Comparison of ENCODE assay signal across 13 mouse cellular contexts in genomic region chr11:115409556-115409955, GRCm38 (mm10). TPM values are rescaled to one million over a fixed set of nuclear protein-coding genes. Genes with fewer than 3 reads are reported as not detected.
DNase-seq lines count a peak whose midpoint lies in the region; ATAC-seq and TF ChIP-seq lines count a peak whose summit lies in the region.
"Had no signal": no experiment of that assay in that cellular context is flagged by ENCODE, and none has a peak within 500 bp of the region (broad histone marks: within the 10 kb centered on the region; RNA-seq: fewer than 3 reads in every experiment).

No protein-coding gene starts in this region.

- DNase-seq in ES-E14 (ENCODE audit: low read depth, low spot score) = no peak
- DNase-seq in brain, adult 2 months (ENCODE audit: low read depth, low spot score) = peak; percentile 63
- no peak for DNase-seq in urinary bladder, adult 2 months (ENCODE audit: low spot score)
- no peak for DNase-seq in T-cell, adult 2 months (ENCODE audit: low spot score)
- no peak for DNase-seq in frontal cortex, postnatal 36 days (ENCODE audit: low spot score in 2 of 2)
- DNase-seq: adrenal gland, adult 2 months; lung, embryonic 14.5 days had no signal

- peak overlapping the region in 1 of 2 experiments; percentile 39; a peak in 1 of 4 replicates for H3K4me3 ChIP-seq in ES-E14 (ENCODE audit: insufficient read depth in 1 of 2, low read depth in 1 of 2, low read length in 2 of 2, poor library complexity in 1 of 2, severe bottlenecking in 1 of 2)
- H3K4me3 ChIP-seq in forebrain, embryonic 15.5 days = no peak overlapping the region
- no peak overlapping the region for H3K4me3 ChIP-seq in midbrain, embryonic 13.5 days (replicated peaks)

- H3K9ac ChIP-seq in ES-E14 (ENCODE audit: insufficient read depth, low read depth, low read length, poor library complexity, severe bottlenecking) = peak overlapping the region; percentile 50; the same call in 1 of the 2 replicates
- peak overlapping the region; percentile 15; the same call in 1 of the 2 replicates for H3K9ac ChIP-seq in forebrain, embryonic 15.5 days (replicated peaks)
- peak overlapping the region; percentile 51; the same call in 1 of the 2 replicates for H3K9ac ChIP-seq in midbrain, embryonic 13.5 days (replicated peaks)
- H3K9ac ChIP-seq: lung, embryonic 14.5 days had no signal

- in situ Hi-C loops in ES-E14 (cut with MboI; ENCODE audit: low sequenced_read_pairs in 2 of 2, unreplicated experiment in 2 of 2) = no loop called here

- no peak for ATAC-seq in forebrain, embryonic 15.5 days (replicated peaks)
- ATAC-seq in midbrain, embryonic 13.5 days = peak; percentile 41
- ATAC-seq: intestine, embryonic 16.5 days had no signal

- 6% methylated on average over 7 of the region's 7 CpGs for WGBS in forebrain, embryonic 15.5 days
- WGBS in midbrain, embryonic 13.5 days = 8% methylated on average over 7 of the region's 7 CpGs

- peak overlapping the region; percentile 5; the same call in 1 of the 2 replicates for H3K4me2 ChIP-seq in forebrain, embryonic 15.5 days (replicated peaks)
- H3K4me2 ChIP-seq in midbrain, embryonic 13.5 days (replicated peaks) = peak overlapping the region; percentile 34; the same call in 1 of the 2 replicates
- H3K4me2 ChIP-seq: lung, embryonic 14.5 days had no signal

- H3K36me3 ChIP-seq in ES-E14 (ENCODE audit: control insufficient read depth, insufficient read depth, low read length, poor library complexity, severe bottlenecking) = peaks cover 5% of the 10 kb centered on the region; the same call in 1 of the 2 replicates
- peaks cover 21% of the 10 kb centered on the region for H3K36me3 ChIP-seq in forebrain, embryonic 15.5 days
- H3K36me3 ChIP-seq in midbrain, embryonic 13.5 days = peaks cover 36% of the 10 kb centered on the region

- no peaks in the 10 kb centered on the region for H3K9me3 ChIP-seq in ES-E14 (ENCODE audit: control insufficient read depth, insufficient read depth, low read depth, low read length)
- no peaks in the 10 kb centered on the region for H3K9me3 ChIP-seq in forebrain, embryonic 15.5 days
- no peaks in the 10 kb centered on the region for H3K9me3 ChIP-seq in midbrain, embryonic 13.5 days

- H3K27me3 ChIP-seq in forebrain, embryonic 15.5 days = no peaks in the 10 kb centered on the region
- H3K27me3 ChIP-seq in midbrain, embryonic 13.5 days = no peaks in the 10 kb centered on the region

- H3K27ac ChIP-seq in ES-E14 (ENCODE audit: insufficient read depth, low read depth, low read length, poor library complexity, severe bottlenecking) = peak overlapping the region; percentile 17; the same call in 1 of the 2 replicates
- peak overlapping the region; percentile 65 for H3K27ac ChIP-seq in forebrain, embryonic 15.5 days (replicated peaks)
- H3K27ac ChIP-seq in midbrain, embryonic 13.5 days = peak overlapping the region; percentile 91

- peaks cover 2 to 33% of the 10 kb centered on the region in 2 experiments; a peak in 2 of 4 replicates for H3K4me1 ChIP-seq in ES-E14 (ENCODE audit: control insufficient read depth in 2 of 2, insufficient read depth in 2 of 2, low read length in 2 of 2, poor library complexity in 1 of 2)
- H3K4me1 ChIP-seq in forebrain, embryonic 15.5 days = peaks cover 54% of the 10 kb centered on the region
- H3K4me1 ChIP-seq in midbrain, embryonic 13.5 days (replicated peaks) = peaks cover 81% of the 10 kb centered on the region

TF ChIP-seq in ES-E14, 5 proteins besides CTCF, POLR2A, EP300 and RAD21:
- TF ChIP-seq HCFC1 (IDR thresholded peaks at IDR 0.05; ENCODE audit: borderline replicate concordance, insufficient read depth, low read length) (no peak), CHD2 (IDR thresholded peaks at IDR 0.05; ENCODE audit: low read depth, low read length) (no peak), ZC3H11A (IDR thresholded peaks at IDR 0.05; ENCODE audit: borderline replicate concordance, low read depth, low read length) (no peak), ZNF384 (IDR thresholded peaks at IDR 0.05; ENCODE audit: low read depth, low read length) (no peak), MAFK (IDR thresholded peaks at IDR 0.05; ENCODE audit: insufficient read depth, low read depth, low read length) (no peak)

RNA-seq across cellular contexts. Expression of gene Mrpl58, which starts 6.0 kb away (rescaled TPM):
- total RNA-seq in ES-E14 (2012; rRNA removed) = 79.5 and 89.3 TPM in 2 replicates
- 178 and 192 TPM in 2 replicates for polyA plus RNA-seq in forebrain, embryonic 15.5 days (2015; fragmentation: Nextera tagmentation; extraction: Ambion mirVana)
- polyA plus RNA-seq in midbrain, embryonic 13.5 days (2015; fragmentation: Nextera tagmentation; extraction: Ambion mirVana) = 226 and 244 TPM in 2 replicates
- polyA plus RNA-seq in urinary bladder, adult 2 months (2012; rRNA removed) = 89.3 and 89.6 TPM in 2 replicates

RNA-seq across cellular contexts. Expression of gene Atp5h, which starts 10.2 kb away (rescaled TPM):
- total RNA-seq in ES-E14 (2012; rRNA removed) = 275 and 342 TPM in 2 replicates
- polyA plus RNA-seq in forebrain, embryonic 15.5 days (2015; fragmentation: Nextera tagmentation; extraction: Ambion mirVana) = 722 and 770 TPM in 2 replicates
- polyA plus RNA-seq in midbrain, embryonic 13.5 days (2015; fragmentation: Nextera tagmentation; extraction: Ambion mirVana) = 948 and 970 TPM in 2 replicates
- polyA plus RNA-seq in urinary bladder, adult 2 months (2012; rRNA removed) = 561 and 600 TPM in 2 replicates

RNA-seq across cellular contexts. Expression of gene Kctd2, which starts 10.4 kb away (rescaled TPM):
- total RNA-seq in ES-E14 (2012; rRNA removed) = 14.0 and 19.5 TPM in 2 replicates
- 23.6 and 26.3 TPM in 2 replicates for polyA plus RNA-seq in forebrain, embryonic 15.5 days (2015; fragmentation: Nextera tagmentation; extraction: Ambion mirVana)
- polyA plus RNA-seq in midbrain, embryonic 13.5 days (2015; fragmentation: Nextera tagmentation; extraction: Ambion mirVana) = 14.6 and 25.3 TPM in 2 replicates
- 35.6 TPM in 2 replicates for polyA plus RNA-seq in urinary bladder, adult 2 months (2012; rRNA removed)

RNA-seq across cellular contexts. Expression of gene Cdr2l, which starts 27.8 kb away (rescaled TPM):
- 8.5 and 10.4 TPM in 2 replicates for total RNA-seq in ES-E14 (2012; rRNA removed)
- polyA plus RNA-seq in forebrain, embryonic 15.5 days (2015; fragmentation: Nextera tagmentation; extraction: Ambion mirVana) = 20.9 and 21.2 TPM in 2 replicates
- 23.0 and 27.1 TPM in 2 replicates for polyA plus RNA-seq in midbrain, embryonic 13.5 days (2015; fragmentation: Nextera tagmentation; extraction: Ambion mirVana)
- 10.8 and 11.9 TPM in 2 replicates for polyA plus RNA-seq in urinary bladder, adult 2 months (2012; rRNA removed)
- total RNA-seq: megakaryocyte-erythroid progenitor cell, adult 5-6 weeks had no signal

RNA-seq across cellular contexts. Expression of gene Trim80, which starts 30.8 kb away (rescaled TPM):
- total RNA-seq in ES-E14 (2012; rRNA removed) = 0.31 and 0.58 TPM in 2 replicates
- not detected in 2 replicates for polyA plus RNA-seq in forebrain, embryonic 15.5 days (2015; fragmentation: Nextera tagmentation; extraction: Ambion mirVana)
- not detected in 2 replicates for polyA plus RNA-seq in midbrain, embryonic 13.5 days (2015; fragmentation: Nextera tagmentation; extraction: Ambion mirVana)
- 0.04 and 0.09 TPM in 2 replicates for polyA plus RNA-seq in urinary bladder, adult 2 months (2012; rRNA removed)
- total RNA-seq: gastrocnemius, adult 18-20 months; megakaryocyte-erythroid progenitor cell, adult 5-6 weeks had no signal
- polyA plus RNA-seq: limb, embryonic 11.5 days; lung, embryonic 14.5 days had no signal

Comparison
In these comparisons a context has a peak if more than half of its experiments do, and no peak if none do; other contexts are left out.
1. H3K27ac ChIP-seq: peak in every context shown above with its lines; median percentile 91 in midbrain, embryonic 13.5 days; 65 in forebrain, embryonic 15.5 days; 17 in ES-E14.